Mouse (Mus musculus) c-Kit-positive CD71-negative TER-119-negative erythroid progenitor cells, embryonic 14.5 days (primary cell): ENCODE data around the gene Ncf1.

Experiments
- DNase-seq: peaks from one replicate; pipeline ENCODE4 v3.0.0-alpha.2; 2013; ENCODE audit warnings: low read depth

Gene Ncf1

DNA sequence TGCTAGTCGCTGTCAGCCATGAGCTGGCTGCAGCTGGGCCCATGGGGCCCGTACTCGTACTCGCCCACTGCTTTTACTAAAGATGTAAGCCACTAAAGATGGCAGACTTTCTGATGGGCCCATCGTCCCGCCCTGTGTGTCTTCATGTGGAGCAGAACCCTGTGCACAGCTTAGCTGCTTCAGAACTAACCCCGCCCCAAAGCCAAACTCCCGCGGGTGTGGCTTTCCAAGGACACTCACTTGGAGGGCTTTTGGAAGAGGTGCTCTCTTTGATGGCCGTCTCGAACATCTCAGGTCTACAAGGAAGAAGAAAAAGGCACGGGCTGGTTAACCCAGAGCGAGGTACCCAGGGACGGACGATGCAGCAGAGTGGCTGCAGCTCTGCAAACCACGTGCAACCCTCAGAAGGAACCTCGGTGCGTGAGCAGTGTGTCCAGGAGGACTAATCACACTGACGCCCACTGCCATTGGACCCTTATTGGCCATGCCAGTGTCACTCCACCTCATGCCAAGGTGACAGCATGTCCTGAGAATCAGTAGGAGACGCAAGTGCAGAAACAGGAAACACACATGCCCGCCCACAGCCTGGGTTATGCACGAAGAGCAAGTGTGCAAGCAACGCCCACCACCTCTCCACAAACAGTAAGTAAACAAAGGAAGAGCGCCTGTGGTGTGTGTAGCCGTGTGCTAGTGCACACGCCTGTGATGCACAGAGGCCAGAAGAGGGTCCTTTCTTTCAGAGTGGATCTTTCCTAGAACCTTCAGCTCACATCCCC lies 14.4 kb upstream of the Ncf1 start:
- DNase-seq, result no peak

DNA sequence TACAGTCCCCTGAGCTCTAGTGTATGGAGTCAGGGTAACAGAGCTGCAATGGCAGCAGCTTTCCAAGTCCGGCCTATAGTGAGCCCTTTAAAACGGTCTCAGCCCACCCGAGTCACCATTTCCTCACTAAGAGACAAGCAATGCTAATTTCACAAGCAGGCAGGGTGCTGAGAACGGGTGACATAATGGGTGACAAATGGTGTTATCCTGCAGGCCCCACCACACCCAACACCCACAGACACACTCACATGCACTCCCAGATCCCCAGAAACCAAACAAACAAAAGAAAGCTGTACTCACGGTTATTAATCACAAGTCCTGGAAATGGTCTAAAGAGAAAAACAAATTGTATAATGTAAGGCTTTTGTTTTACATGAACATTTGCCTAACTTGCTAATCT lies 12.4 kb upstream of the Ncf1 start:
- DNase-seq, result no peak

GRCm38 (mm10) chr5:134237936-134238760 lies 8.7 kb upstream of the Ncf1 start:
- no peak for DNase-seq

DNA sequence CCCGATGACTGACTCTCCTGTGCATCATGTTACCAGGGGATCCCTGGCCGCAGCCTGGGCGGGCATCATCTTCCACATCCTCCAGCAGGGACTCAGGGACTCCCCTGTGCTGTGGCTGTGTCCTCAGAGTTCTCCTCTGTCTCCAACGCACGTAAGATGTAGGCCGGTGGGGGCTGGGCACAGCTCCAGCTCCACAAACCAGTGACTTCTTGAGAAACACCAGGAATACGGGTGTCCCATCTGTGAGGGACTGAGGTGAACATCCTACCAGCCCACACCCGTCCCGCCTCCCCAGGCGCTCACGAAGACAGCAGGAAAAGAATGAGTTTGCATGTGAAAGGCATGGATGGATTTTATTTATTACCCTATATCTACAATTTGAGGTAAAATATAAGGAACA lies 8.1 kb upstream of the Ncf1 start:
- DNase-seq, result no peak

DNA sequence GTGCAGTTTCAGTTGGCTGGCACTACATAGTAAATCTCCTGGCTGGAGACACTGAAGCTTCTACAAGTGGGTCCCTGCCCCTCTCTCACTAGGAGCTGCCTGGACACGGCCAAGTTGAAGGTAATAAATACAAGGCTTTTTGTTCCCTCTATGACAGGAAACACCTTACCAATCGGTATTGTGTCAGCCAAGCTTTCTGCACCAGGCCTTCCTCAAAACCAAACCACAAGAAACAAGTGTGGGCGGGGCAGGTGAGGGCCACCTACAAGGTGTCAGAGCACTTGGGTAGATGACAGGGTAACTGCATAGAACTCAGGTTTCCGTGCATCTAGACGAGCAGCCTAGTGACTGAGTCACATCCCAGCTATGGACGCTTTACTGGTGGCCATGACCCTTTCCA lies 7.4 kb upstream of the Ncf1 start:
- no peak for DNase-seq

DNA sequence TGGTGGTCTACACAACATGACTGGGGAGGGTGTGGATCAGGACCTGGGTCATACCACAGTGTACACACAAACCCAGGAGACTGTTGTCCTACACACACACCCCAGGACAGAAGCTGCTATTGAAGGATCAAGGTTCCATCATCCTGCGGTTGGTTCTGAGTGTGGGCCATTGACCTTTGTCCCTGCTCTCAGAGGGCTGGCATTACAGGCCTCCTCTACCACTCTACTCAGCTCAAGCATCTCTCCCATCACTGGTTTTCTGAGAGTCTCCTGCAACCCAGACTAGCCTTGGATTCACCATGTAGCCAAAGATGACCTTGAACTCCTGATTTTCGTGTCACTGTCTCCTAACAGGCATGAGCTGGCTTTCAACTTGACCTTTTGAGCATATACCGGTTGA lies 6.8 kb upstream of the Ncf1 start:
- no peak for DNase-seq

GRCm38 (mm10) chr5:134235111-134235510 lies 5.7 kb upstream of the Ncf1 start:
- no peak for DNase-seq

DNA sequence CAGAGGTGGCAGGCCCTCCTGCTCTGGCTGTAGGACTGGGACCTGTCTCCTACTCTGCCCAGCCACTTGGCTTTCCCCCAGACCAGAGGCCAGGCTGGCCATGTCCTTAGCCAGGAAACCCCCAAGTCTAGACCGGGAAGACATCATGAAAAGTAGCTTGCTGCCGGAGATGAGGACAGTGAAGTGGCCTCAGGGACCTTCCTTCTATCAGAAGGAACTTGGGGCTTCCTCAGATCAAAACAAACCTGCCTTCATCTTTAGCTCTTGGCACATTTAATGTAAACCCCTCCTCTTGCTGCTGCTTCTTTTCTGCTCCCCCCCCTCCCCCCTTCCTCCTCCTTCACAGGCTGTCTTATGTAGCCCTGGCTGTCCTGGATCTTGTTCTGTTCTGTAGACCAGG lies 4.8 kb upstream of the Ncf1 start:
- no peak for DNase-seq

DNA sequence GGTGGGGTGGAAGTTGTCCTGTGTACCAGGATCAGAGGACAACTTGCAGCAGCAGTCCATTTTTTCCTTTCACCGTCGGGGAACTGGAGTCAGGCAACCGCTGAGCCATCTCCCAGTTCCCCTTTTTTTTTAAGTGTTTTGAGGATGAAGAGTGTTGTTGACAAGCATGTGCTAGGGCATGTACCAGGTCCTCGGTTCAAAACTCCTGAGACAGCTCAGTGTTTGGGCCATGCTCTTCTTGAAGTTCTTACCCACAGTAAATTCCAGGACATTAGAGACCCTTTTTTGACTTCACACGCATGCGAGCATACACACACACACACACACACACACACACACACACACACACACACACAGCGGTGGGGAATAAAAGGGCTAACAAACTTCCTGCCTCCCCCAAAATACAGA lies 3.8 kb upstream of the Ncf1 start:
- no peak for DNase-seq

DNA sequence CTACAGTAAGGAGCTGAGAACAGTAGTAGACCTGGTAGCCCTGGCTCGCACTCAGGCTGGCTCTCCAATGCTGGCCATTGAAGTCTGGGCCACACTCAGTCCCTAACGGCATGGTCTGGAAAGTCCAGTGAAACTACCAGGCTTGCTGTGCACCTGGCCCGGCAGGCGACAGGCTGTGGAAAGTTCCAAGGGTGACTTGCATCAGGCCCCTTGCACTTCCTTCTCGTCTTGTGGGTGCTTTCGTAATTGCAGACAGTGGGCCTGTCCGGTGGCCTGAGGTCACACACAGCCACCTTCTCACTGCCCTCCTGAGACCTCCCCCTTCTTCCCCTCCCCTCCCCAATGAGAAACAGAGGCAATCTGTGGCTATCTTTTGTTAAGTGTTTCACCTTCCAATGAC lies 3.1 kb upstream of the Ncf1 start:
- no peak for DNase-seq

- DNase-seq, result no peak
Measured at GRCm38 (mm10) chr5:134232111-134232510, 2.7 kb upstream of the Ncf1 start.

DNA sequence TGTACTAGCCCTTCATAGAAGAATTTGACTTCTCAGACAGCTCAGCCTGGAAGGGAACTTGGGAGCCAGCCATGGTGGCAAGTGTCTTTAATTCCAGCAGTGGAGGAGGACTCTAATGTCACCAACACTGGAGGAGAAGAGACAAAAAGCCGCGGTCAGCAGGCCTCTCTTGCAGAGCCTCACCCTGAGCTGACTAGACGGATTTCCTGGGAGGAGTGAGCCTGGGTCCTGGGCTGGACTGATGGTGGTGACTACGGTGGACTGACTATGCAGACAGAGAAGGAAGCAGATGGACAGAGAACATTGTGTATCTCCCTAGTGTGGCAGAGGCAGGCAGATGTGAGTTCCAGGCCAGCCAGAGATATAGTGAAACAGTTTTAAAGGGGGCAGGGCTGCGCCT lies 2.0 kb upstream of the Ncf1 start:
- DNase-seq, result no peak

DNA sequence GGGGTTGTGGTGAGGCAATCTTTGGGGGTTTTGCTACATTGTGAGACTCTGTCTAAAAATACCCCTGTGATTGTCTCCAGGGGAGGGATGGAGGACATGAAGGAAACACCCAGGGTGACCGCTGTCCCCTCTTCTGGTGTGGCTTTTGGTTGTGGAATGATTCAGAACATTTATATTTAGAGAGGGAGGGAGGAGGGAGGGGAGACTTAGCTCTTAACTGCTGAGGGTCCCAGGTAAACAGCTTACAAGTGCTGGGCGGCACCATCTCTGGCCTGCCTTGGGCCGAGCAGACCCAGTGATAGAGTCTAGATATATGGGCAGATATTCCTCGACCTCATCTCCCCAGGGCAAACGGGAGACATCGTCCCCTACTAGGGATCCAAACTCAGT lies 1.2 kb downstream of the Ncf1 start:
- DNase-seq, result no peak

GRCm38 (mm10) chr5:134227574-134228248 lies 1.7 kb downstream of the Ncf1 start:
- DNase-seq, result no peak

DNA sequence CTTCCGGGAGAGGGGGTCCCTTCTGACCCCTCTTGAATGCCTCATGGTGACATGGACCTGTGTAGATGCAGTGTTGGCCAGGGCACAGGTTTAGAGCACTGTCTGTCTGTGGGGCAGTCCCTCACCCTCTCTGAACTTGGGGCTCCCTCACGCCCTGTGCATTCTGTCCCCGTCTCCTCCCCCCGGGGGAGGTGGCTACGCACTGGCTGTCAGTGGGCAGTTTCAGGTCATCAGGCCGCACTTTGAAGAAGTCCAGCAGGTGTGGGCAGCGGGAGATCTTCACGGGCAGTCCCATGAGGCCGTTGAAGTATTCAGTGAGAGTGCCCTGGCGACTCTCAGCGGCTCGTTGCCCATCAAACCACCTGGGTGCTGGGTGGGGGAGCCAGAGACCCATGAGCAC lies 2.5 kb downstream of the Ncf1 start:
- no peak for DNase-seq

DNA sequence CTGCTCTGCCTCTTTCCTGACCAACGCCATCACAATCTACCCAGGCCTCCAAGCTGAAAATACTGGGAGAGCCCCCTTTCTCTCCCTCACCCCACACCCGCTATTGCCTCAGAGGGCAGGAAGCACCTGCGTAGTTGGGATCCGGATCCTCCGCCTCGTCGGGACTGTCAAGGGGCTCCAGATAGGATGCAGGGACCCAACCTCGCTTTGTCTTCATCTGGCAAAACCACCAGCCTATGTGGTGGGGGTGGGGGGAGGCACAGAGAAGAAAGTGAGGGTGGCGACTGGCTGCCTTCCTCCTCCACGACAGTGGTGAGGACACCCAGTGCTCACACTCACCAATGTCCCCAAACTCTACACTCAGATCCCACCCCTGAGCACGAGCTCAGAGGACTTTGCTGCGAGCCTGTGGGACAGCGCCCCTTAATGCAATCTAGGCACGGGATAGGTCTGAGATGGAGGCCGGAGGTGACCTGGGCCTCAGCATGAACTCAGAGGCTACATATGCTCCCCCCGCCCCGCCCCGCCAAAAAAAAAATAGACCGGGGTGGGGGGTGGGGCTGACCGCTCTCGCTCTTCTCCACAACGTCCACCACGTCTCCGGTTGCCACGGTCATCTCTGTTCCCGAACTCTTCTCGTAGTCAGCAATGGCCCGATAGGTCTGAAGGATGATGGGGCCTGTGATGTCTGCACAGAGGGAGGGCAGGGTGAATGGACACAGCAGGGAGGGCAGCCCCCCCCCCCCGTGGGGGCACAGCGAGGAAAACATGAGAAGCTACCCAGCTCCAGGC lies 4.1 kb downstream of the Ncf1 start:
- no peak for DNase-seq

DNA sequence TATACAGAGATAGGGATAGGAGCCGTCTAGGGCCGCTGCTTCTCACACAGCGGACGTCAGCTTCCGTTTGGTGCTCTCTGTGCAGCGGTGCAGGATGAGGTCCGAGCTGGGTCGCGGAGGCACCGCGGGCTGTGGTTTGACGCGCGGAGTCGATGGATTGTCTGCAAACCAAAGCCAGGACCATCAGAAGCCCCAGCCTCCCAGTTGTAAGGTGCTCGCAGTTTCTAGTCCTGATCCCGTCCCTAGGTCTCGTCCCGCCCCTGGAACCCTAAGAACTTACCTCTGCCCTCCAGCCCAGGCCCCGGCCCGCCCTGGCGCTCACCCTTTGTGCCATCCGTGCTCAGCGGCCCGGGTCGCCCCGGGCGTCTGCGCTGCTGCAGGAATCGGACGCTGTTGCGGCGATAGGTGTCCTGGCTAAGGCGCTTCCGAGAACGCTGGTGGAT lies 7.7 kb downstream of the Ncf1 start:
- no peak for DNase-seq

DNA sequence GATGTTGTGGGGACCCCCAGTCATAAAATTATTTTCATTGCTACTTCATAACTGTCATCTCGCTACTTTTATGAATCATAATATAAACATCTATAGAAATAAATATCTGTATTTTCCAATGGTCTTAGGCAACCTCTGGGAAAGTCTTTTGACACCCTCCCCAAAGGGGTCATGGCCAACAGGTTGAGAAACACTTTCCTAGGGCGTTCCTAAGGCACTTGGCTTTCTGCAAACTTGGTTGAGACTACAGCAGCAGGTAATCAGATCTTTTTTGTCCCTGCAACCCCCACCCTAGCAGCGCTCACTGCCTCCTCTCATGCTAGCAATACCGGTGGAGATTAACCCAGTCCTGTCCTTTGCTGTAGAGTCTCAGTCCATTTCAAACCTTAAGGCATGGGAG lies 8.1 kb downstream of the Ncf1 start:
- no peak for DNase-seq

- no peak for DNase-seq
Measured at GRCm38 (mm10) chr5:134217900-134218299, 11.5 kb downstream of the Ncf1 start.

GRCm38 (mm10) chr5:134214021-134214806 lies 15.2 kb downstream of the Ncf1 start:
- no peak for DNase-seq

GRCm38 (mm10) chr5:134209931-134210554 lies 19.4 kb downstream of the Ncf1 start:
- no peak for DNase-seq
